Mouse (Mus musculus) megakaryocyte, embryonic 14.5 days (primary cell): ENCODE results near the gene Polr1b. TPM values are rescaled to one million over a fixed set of nuclear protein-coding genes. Genes with fewer than 3 reads are reported as not detected.

Experiments
- H3K27me3 ChIP-seq: replicated peaks from 2 replicates; pipeline ENCODE3; 2012; ENCODE audit warnings: inconsistent platforms
- H3K36me3 ChIP-seq: replicated peaks from 2 replicates; pipeline ENCODE3; 2012; ENCODE audit warnings: low read length, inconsistent platforms, mixed read lengths
- H3K4me1 ChIP-seq: 2 replicates; pipeline ENCODE4 v1.6.1; 2012; ENCODE audit warnings: inconsistent platforms
- H3K4me3 ChIP-seq: replicated peaks from 2 replicates; pipeline ENCODE3; 2012; ENCODE audit warnings: moderate library complexity, mild to moderate bottlenecking, inconsistent platforms
- H3K9me3 ChIP-seq: 2 replicates; pipeline ENCODE4 v1.6.1; 2012; ENCODE audit warnings: inconsistent platforms
- FLI1 ChIP-seq: IDR thresholded peaks from 2 replicates; pipeline ENCODE4 v1.6.1; 2012; ENCODE audit warnings: low read length, inconsistent platforms, mixed read lengths
- GATA1 ChIP-seq: IDR thresholded peaks from 3 replicates; pipeline ENCODE4 v1.6.1; 2012; ENCODE audit warnings: mixed read lengths, low read length, inconsistent platforms, borderline replicate concordance
- polyA plus RNA-seq: library from polyadenylated mRNA; stranded (reverse); fragments of >175 nt; gene quantifications from 2 replicates; pipeline ENCODE4 v1.2.3, GENCODE M21; 2012; ENCODE audit warnings: low replicate concordance; ENCODE audit not compliant: insufficient read depth

Gene Polr1b
- polyA plus RNA-seq, 1 experiment: 2.2 TPM

GRCm38 (mm10) chr2:129078313-129078712 lies 22.5 kb upstream of the Polr1b start:
- peaks cover 12% of the 10 kb centered on the region; the same call in 1 of the 2 replicates for H3K4me1 ChIP-seq
- TF ChIP-seq FLI1: no peak
- no peak for TF ChIP-seq GATA1
- no peak overlapping the region for H3K4me3 ChIP-seq
- peaks cover 6% of the 10 kb centered on the region for H3K9me3 ChIP-seq
- H3K27me3 ChIP-seq: no peaks in the 10 kb centered on the region
- peaks cover 19% of the 10 kb centered on the region for H3K36me3 ChIP-seq

GRCm38 (mm10) chr2:129079194-129079593 lies 21.6 kb upstream of the Polr1b start:
- Histone ChIP-seq H3K9me3 (peaks cover 6% of the 10 kb centered on the region), H3K4me3 (no peak overlapping the region), H3K27me3 (no peaks in the 10 kb centered on the region), H3K4me1 (peaks cover 12% of the 10 kb centered on the region; the same call in 1 of the 2 replicates), H3K36me3 (peaks cover 19% of the 10 kb centered on the region)
- TF ChIP-seq FLI1: no peak
- no peak for TF ChIP-seq GATA1

- Histone ChIP-seq H3K4me3 (no peak overlapping the region), H3K4me1 (peaks cover 12% of the 10 kb centered on the region; the same call in 1 of the 2 replicates), H3K36me3 (peaks cover 23% of the 10 kb centered on the region), H3K27me3 (no peaks in the 10 kb centered on the region), H3K9me3 (peaks cover 15% of the 10 kb centered on the region)
- no peak for TF ChIP-seq GATA1
- no peak for TF ChIP-seq FLI1
These were observed 19.7 kb upstream of the Polr1b start for GRCm38 (mm10) chr2:129081097-129081496.

GRCm38 (mm10) chr2:129083514-129083913 lies 17.3 kb upstream of the Polr1b start:
- Histone ChIP-seq H3K4me3 (no peak overlapping the region), H3K9me3 (peaks cover 12% of the 10 kb centered on the region), H3K4me1 (peaks cover 4% of the 10 kb centered on the region; the same call in 1 of the 2 replicates), H3K36me3 (peaks cover 20% of the 10 kb centered on the region), H3K27me3 (no peaks in the 10 kb centered on the region)
- no peak for TF ChIP-seq GATA1
- no peak for TF ChIP-seq FLI1

GRCm38 (mm10) chr2:129084959-129085358 lies 15.8 kb upstream of the Polr1b start:
- TF ChIP-seq FLI1 (no peak), GATA1 (no peak)
- peaks cover 9% of the 10 kb centered on the region for H3K9me3 ChIP-seq
- peaks cover 16% of the 10 kb centered on the region for H3K36me3 ChIP-seq
- no peak overlapping the region for H3K4me3 ChIP-seq
- no peaks in the 10 kb centered on the region for H3K27me3 ChIP-seq
- no peaks in the 10 kb centered on the region for H3K4me1 ChIP-seq

GRCm38 (mm10) chr2:129087520-129087919 lies 13.3 kb upstream of the Polr1b start:
- H3K36me3 ChIP-seq: peaks cover 13% of the 10 kb centered on the region
- TF ChIP-seq FLI1: no peak
- TF ChIP-seq GATA1: no peak
- H3K4me1 ChIP-seq: peaks cover 8% of the 10 kb centered on the region
- no peaks in the 10 kb centered on the region for H3K27me3 ChIP-seq
- no peak overlapping the region for H3K4me3 ChIP-seq
- peaks cover 9% of the 10 kb centered on the region for H3K9me3 ChIP-seq

GRCm38 (mm10) chr2:129090370-129090769 lies 10.4 kb upstream of the Polr1b start:
- H3K4me3 ChIP-seq: no peak overlapping the region
- H3K36me3 ChIP-seq: peaks cover 30% of the 10 kb centered on the region
- H3K4me1 ChIP-seq: peaks cover 9% of the 10 kb centered on the region
- peaks cover 5% of the 10 kb centered on the region for H3K9me3 ChIP-seq
- H3K27me3 ChIP-seq: no peaks in the 10 kb centered on the region
- TF ChIP-seq GATA1: no peak
- TF ChIP-seq FLI1: no peak

- Histone ChIP-seq H3K36me3 (peaks cover 24% of the 10 kb centered on the region), H3K4me3 (no peak overlapping the region), H3K27me3 (no peaks in the 10 kb centered on the region), H3K4me1 (peaks cover 9% of the 10 kb centered on the region), H3K9me3 (no peaks in the 10 kb centered on the region)
- TF ChIP-seq GATA1 (no peak), FLI1 (no peak)
These were observed 8.0 kb upstream of the Polr1b start for GRCm38 (mm10) chr2:129092810-129093209.

- peaks cover 21% of the 10 kb centered on the region for H3K36me3 ChIP-seq
- peaks cover 9% of the 10 kb centered on the region for H3K4me1 ChIP-seq
- H3K4me3 ChIP-seq: no peak overlapping the region
- H3K27me3 ChIP-seq: no peaks in the 10 kb centered on the region
- no peak for TF ChIP-seq FLI1
- TF ChIP-seq GATA1: no peak
- no peaks in the 10 kb centered on the region for H3K9me3 ChIP-seq
These were observed 6.7 kb upstream of the Polr1b start for GRCm38 (mm10) chr2:129093926-129094724.

- TF ChIP-seq GATA1 (no peak), FLI1 (no peak)
- no peaks in the 10 kb centered on the region for H3K9me3 ChIP-seq
- H3K27me3 ChIP-seq: no peaks in the 10 kb centered on the region
- H3K4me1 ChIP-seq: 0 out of 2 replicates have a peak, but pooled peaks cover 3% of the 10 kb centered on the region
- H3K36me3 ChIP-seq: peaks cover 92% of the 10 kb centered on the region
- no peak overlapping the region for H3K4me3 ChIP-seq
These were observed 12.1 kb downstream of the Polr1b start for GRCm38 (mm10) chr2:129112924-129113323.

GRCm38 (mm10) chr2:129115706-129116367 lies 15.0 kb downstream of the Polr1b start:
- TF ChIP-seq GATA1 (no peak), FLI1 (no peak)

More at GRCm38 (mm10) chr2:129115706-129116367, 15.0 kb downstream of the Polr1b start:
- Histone ChIP-seq H3K36me3 (peaks cover 95% of the 10 kb centered on the region), H3K9me3 (no peaks in the 10 kb centered on the region), H3K4me3 (no peak overlapping the region), H3K27me3 (no peaks in the 10 kb centered on the region), H3K4me1 (no peaks in the 10 kb centered on the region)
